Mouse (Mus musculus): ENCODE results near the gene Inpp5a. TPM values are rescaled to one million over a fixed set of nuclear protein-coding genes. Genes with fewer than 3 reads are reported as not detected.

The Inpp5a gene
- polyA plus RNA-seq, 1 experiment from 2014 or later, result 69.8 TPM

- Histone ChIP-seq H3K4me2 (no peak overlapping the region), H3K27me3 (ENCODE audit: control insufficient read depth, insufficient read depth, low read length) (no peaks in the 10 kb centered on the region), H3K36me3 (ENCODE audit: control insufficient read depth, insufficient read depth, low read length) (peaks cover 3% of the 10 kb centered on the region; the same call in 1 of the 2 replicates), H3K9me3 (replicated peaks; ENCODE audit: control insufficient read depth, low read length) (no peaks in the 10 kb centered on the region), H3K4me1 (ENCODE audit: control insufficient read depth, insufficient read depth, low read length) (peaks cover 3% of the 10 kb centered on the region; the same call in 1 of the 2 replicates), H3K27ac (ENCODE audit: low read depth, low read length) (no peak overlapping the region), H3K4me3 (ENCODE audit: low read depth, low read length) (no peak overlapping the region), H3K9ac (ENCODE audit: low read depth, low read length) (no peak overlapping the region)
- 80% methylated on average over 12 of the region's 12 CpGs for WGBS (ENCODE audit: insufficient replicate concordance)
- no peak for ATAC-seq (replicated peaks; ENCODE audit: insufficient number of reproducible peaks, low FRiP score, low TSS enrichment)
Observed at GRCm38 (mm10) chr7:139544706-139545625, 156.1 kb downstream of the Inpp5a start.

DNA sequence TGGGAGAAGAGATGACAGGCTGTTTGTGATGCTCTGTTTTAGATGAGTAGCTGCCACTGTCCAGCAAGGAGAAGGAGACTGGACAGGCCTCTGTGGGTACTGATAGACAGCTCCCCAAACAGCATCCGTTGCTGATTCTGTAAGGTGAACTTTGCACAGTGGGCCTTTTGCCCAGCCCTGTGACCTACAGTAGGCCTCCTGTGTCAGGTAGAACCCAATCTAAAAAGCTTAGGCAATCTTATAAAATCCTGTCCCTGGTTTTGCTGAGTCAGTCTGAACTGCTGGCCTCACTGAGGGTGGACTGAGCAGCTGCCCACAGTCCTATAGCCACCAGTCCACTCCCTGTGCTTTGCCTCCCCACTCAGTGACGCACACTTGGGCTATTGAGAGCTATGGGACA is 158.4 kb downstream of the Inpp5a start:
- no peak for ATAC-seq (replicated peaks; ENCODE audit: insufficient number of reproducible peaks, low FRiP score, low TSS enrichment)
- WGBS (ENCODE audit: insufficient replicate concordance), result 72% methylated on average over 2 of the region's 2 CpGs
- Histone ChIP-seq H3K9ac (ENCODE audit: low read depth, low read length) (no peak overlapping the region), H3K4me1 (ENCODE audit: control insufficient read depth, insufficient read depth, low read length) (peaks cover 3% of the 10 kb centered on the region; the same call in 1 of the 2 replicates), H3K4me2 (no peak overlapping the region), H3K36me3 (ENCODE audit: control insufficient read depth, insufficient read depth, low read length) (peaks cover 5% of the 10 kb centered on the region; the same call in 1 of the 2 replicates), H3K4me3 (ENCODE audit: low read depth, low read length) (no peak overlapping the region), H3K27me3 (ENCODE audit: control insufficient read depth, insufficient read depth, low read length) (no peaks in the 10 kb centered on the region), H3K9me3 (replicated peaks; ENCODE audit: control insufficient read depth, low read length) (no peaks in the 10 kb centered on the region), H3K27ac (ENCODE audit: low read depth, low read length) (no peak overlapping the region)

DNA sequence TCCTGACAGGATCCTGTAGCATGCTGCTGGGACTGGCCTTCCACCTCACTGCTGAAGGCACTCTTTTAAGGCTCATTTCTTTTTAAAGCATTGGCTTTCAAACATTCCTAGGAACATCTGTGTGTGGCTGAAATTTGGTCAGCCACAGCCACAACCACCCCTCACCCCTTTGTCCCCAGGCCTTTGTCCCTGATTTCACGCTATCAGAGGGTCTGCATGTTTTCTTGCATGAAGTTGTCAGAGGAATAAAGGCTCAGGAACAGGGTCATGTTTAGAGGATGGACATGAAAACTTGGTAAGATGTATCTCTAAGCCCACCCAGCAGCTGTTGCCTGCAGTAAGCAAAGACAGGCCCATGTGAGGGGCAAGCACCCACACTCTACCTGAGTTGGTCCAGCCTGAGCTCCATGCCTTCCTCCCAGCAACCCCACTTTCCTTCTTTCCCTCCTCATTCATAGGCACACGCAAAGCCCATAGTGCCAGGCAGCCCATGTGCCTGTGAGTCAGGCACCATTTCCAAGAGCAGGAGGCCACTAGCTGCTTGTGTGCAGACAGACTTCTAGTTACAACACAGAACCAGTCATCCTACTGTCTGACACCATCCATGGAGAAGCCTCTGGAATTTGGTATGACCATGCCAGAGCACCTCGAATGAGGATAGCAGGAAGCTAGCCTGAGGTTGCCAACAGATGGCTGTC is 161.3 kb downstream of the Inpp5a start:
- Histone ChIP-seq H3K4me1 (ENCODE audit: control insufficient read depth, insufficient read depth, low read length) (peaks cover 3% of the 10 kb centered on the region; the same call in 1 of the 2 replicates), H3K4me3 (ENCODE audit: low read depth, low read length) (no peak overlapping the region), H3K9ac (ENCODE audit: low read depth, low read length) (no peak overlapping the region), H3K27me3 (ENCODE audit: control insufficient read depth, insufficient read depth, low read length) (no peaks in the 10 kb centered on the region), H3K4me2 (no peak overlapping the region), H3K27ac (ENCODE audit: low read depth, low read length) (no peak overlapping the region), H3K9me3 (replicated peaks; ENCODE audit: control insufficient read depth, low read length) (no peaks in the 10 kb centered on the region), H3K36me3 (ENCODE audit: control insufficient read depth, insufficient read depth, low read length) (peaks cover 3% of the 10 kb centered on the region; the same call in 1 of the 2 replicates)
- 80% methylated on average over 3 of the region's 3 CpGs for WGBS (ENCODE audit: insufficient replicate concordance)
- no peak for ATAC-seq (replicated peaks; ENCODE audit: insufficient number of reproducible peaks, low FRiP score, low TSS enrichment)

- H3K4me1 ChIP-seq (ENCODE audit: control insufficient read depth, insufficient read depth, low read length), result no peaks in the 10 kb centered on the region; the same call in 1 of the 2 replicates
- H3K4me3 ChIP-seq (ENCODE audit: low read depth, low read length), result no peak overlapping the region
- H3K27me3 ChIP-seq (ENCODE audit: control insufficient read depth, insufficient read depth, low read length), result no peaks in the 10 kb centered on the region
- ATAC-seq (replicated peaks; ENCODE audit: insufficient number of reproducible peaks, low FRiP score, low TSS enrichment), result no peak
- no peak overlapping the region for H3K27ac ChIP-seq (ENCODE audit: low read depth, low read length)
- H3K9ac ChIP-seq (ENCODE audit: low read depth, low read length), result no peak overlapping the region
- peaks cover 3% of the 10 kb centered on the region; the same call in 1 of the 2 replicates for H3K36me3 ChIP-seq (ENCODE audit: control insufficient read depth, insufficient read depth, low read length)
- H3K4me2 ChIP-seq, result no peak overlapping the region
- WGBS (ENCODE audit: insufficient replicate concordance), result 75% methylated on average over 2 of the region's 2 CpGs
- no peaks in the 10 kb centered on the region for H3K9me3 ChIP-seq (replicated peaks; ENCODE audit: control insufficient read depth, low read length)
Observed at GRCm38 (mm10) chr7:139551519-139551918, 162.6 kb downstream of the Inpp5a start.

GRCm38 (mm10) chr7:139556331-139556730 is 167.4 kb downstream of the Inpp5a start:
- H3K27ac ChIP-seq (ENCODE audit: low read depth, low read length), result no peak overlapping the region
- WGBS (ENCODE audit: insufficient replicate concordance), result 70% methylated on average over 5 of the region's 5 CpGs
- no peak for ATAC-seq (replicated peaks; ENCODE audit: insufficient number of reproducible peaks, low FRiP score, low TSS enrichment)
- H3K4me3 ChIP-seq (ENCODE audit: low read depth, low read length), result no peak overlapping the region
- H3K9me3 ChIP-seq (replicated peaks; ENCODE audit: control insufficient read depth, low read length), result no peaks in the 10 kb centered on the region
- no peaks in the 10 kb centered on the region for H3K36me3 ChIP-seq (ENCODE audit: control insufficient read depth, insufficient read depth, low read length)
- no peaks in the 10 kb centered on the region for H3K27me3 ChIP-seq (ENCODE audit: control insufficient read depth, insufficient read depth, low read length)
- H3K9ac ChIP-seq (ENCODE audit: low read depth, low read length), result no peak overlapping the region
- no peaks in the 10 kb centered on the region; the same call in 1 of the 2 replicates for H3K4me1 ChIP-seq (ENCODE audit: control insufficient read depth, insufficient read depth, low read length)
- no peak overlapping the region for H3K4me2 ChIP-seq

DNA sequence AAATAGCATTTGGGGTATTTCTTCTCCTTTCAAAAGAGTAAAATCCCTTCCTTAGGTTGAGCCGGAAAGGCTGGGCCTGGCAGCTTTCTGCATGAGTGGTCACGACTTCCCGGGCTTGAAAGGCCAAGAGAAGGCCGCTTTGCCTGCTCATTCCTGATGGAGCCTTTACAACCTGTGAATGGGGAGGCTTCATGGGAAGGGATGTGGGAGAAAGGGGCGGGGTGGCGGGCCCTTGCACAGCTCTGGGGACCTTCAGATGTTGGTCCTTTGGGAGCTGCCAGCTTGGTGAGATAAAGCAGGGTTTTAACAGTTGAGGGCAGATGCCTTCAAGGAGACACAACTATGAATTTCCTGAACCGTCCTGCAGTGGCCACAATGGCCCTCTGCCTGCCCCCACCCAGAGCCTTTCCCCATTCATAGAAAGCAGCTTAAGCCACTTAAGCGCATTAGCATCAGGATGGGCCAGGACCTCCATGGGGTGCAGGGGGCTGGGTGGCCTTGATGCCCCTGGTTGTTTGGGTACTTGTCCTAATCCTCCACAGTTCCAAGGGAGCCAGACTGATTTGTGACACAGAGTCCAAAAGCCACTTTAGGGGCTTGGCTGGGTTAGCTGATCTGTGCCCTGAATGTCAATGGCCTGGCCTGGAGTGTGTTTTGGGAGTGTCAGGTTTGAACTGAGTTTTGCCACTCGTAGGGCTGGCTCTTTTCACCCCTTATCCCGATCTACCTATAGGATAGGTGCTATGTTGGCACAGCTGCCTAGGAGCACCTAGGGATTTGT is 168.0 kb downstream of the Inpp5a start:
- H3K27me3 ChIP-seq (ENCODE audit: control insufficient read depth, insufficient read depth, low read length), result no peaks in the 10 kb centered on the region
- no peaks in the 10 kb centered on the region for H3K36me3 ChIP-seq (ENCODE audit: control insufficient read depth, insufficient read depth, low read length)
- H3K4me1 ChIP-seq (ENCODE audit: control insufficient read depth, insufficient read depth, low read length), result no peaks in the 10 kb centered on the region; the same call in 1 of the 2 replicates
- H3K4me2 ChIP-seq, result no peak overlapping the region
- H3K9ac ChIP-seq (ENCODE audit: low read depth, low read length), result no peak overlapping the region
- no peak overlapping the region for H3K4me3 ChIP-seq (ENCODE audit: low read depth, low read length)
- ATAC-seq (replicated peaks; ENCODE audit: insufficient number of reproducible peaks, low FRiP score, low TSS enrichment), result no peak
- WGBS (ENCODE audit: insufficient replicate concordance), result 53% methylated on average over 10 of the region's 10 CpGs
- H3K9me3 ChIP-seq (replicated peaks; ENCODE audit: control insufficient read depth, low read length), result no peaks in the 10 kb centered on the region
- no peak overlapping the region for H3K27ac ChIP-seq (ENCODE audit: low read depth, low read length)

GRCm38 (mm10) chr7:139559659-139560058 is 170.8 kb downstream of the Inpp5a start:
- H3K27me3 ChIP-seq (ENCODE audit: control insufficient read depth, insufficient read depth, low read length), result no peaks in the 10 kb centered on the region
- H3K36me3 ChIP-seq (ENCODE audit: control insufficient read depth, insufficient read depth, low read length), result no peaks in the 10 kb centered on the region
- no peak overlapping the region for H3K4me2 ChIP-seq
- no peak overlapping the region for H3K9ac ChIP-seq (ENCODE audit: low read depth, low read length)
- no peaks in the 10 kb centered on the region for H3K9me3 ChIP-seq (replicated peaks; ENCODE audit: control insufficient read depth, low read length)
- H3K27ac ChIP-seq (ENCODE audit: low read depth, low read length), result no peak overlapping the region
- H3K4me1 ChIP-seq (ENCODE audit: control insufficient read depth, insufficient read depth, low read length), result peaks cover 12% of the 10 kb centered on the region
- no peak for ATAC-seq (replicated peaks; ENCODE audit: insufficient number of reproducible peaks, low FRiP score, low TSS enrichment)
- 88% methylated on average over 10 of the region's 10 CpGs for WGBS (ENCODE audit: insufficient replicate concordance)
- no peak overlapping the region for H3K4me3 ChIP-seq (ENCODE audit: low read depth, low read length)

- ATAC-seq (replicated peaks; ENCODE audit: insufficient number of reproducible peaks, low FRiP score, low TSS enrichment), result no peak
- WGBS (ENCODE audit: insufficient replicate concordance), result 59% methylated on average over 4 of the region's 4 CpGs
- Histone ChIP-seq H3K36me3 (ENCODE audit: control insufficient read depth, insufficient read depth, low read length) (no peaks in the 10 kb centered on the region; the same call in 1 of the 2 replicates), H3K4me2 (no peak overlapping the region), H3K27ac (ENCODE audit: low read depth, low read length) (no peak overlapping the region), H3K9ac (ENCODE audit: low read depth, low read length) (no peak overlapping the region), H3K27me3 (ENCODE audit: control insufficient read depth, insufficient read depth, low read length) (no peaks in the 10 kb centered on the region), H3K4me3 (ENCODE audit: low read depth, low read length) (no peak overlapping the region), H3K9me3 (replicated peaks; ENCODE audit: control insufficient read depth, low read length) (no peaks in the 10 kb centered on the region), H3K4me1 (ENCODE audit: control insufficient read depth, insufficient read depth, low read length) (peaks cover 12% of the 10 kb centered on the region)
Observed at GRCm38 (mm10) chr7:139563425-139563824, 174.5 kb downstream of the Inpp5a start.
